Mouse (Mus musculus) right cerebral cortex, postnatal 36 days (tissue): ENCODE data around the gene Ppp4r4.
"Not testable (repeated sequence)": the region's sequence is repeated elsewhere in the genome, so short reads cannot be mapped to it uniquely, and the experiment has no call there.

Experiments used
- DNase-seq, 2 experiments: peaks; one replicate each; pipeline ENCODE4 v3.0.0; 2022; ENCODE audit warnings: low spot score in 2 of 2, mixed read lengths in 1 of 2

Gene Ppp4r4

GRCm38 (mm10) chr12:103634430-103634829 lies 102.3 kb downstream of the Ppp4r4 start:
- DNase-seq = no peak

DNA sequence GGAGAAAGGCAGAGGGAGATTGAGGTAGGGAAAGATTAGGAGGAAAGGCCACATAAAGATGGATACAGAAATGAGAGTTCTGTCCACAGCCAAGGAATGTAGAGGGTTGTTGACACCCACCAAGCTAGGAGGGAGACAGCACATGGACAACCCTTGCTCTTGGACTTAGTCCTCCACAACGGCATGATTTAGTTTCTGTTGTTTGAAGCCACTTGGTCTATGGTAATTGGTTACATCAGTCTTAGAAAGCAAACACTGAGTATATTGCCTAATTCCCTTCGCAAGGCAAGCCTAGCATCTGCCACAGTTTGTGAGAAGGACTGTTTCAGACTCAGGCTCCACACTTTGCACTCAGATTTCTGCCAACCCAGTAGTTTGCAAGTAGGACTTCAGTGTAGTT lies 103.8 kb downstream of the Ppp4r4 start:
- no peak for DNase-seq

DNA sequence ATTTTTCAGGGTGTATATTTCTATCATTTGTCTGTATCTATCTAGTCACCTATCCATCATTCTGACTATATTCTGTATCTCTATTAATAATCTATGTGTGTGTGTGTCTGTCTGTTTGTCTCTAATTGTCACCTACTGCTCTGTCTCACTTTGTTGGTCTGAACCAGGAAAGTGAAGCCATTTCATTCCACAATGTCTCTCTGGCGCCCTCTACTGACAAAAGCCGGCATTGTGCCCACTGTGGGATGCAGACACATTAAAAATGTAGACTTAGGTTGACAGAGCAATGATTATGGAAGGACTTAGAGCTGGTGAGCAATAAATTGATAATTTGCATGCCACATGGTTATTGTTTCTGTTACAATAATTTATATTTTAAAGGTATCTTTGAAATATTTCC lies 111.3 kb downstream of the Ppp4r4 start:
- DNase-seq = peak; percentile 34 to 68

- DNase-seq = no peak
Observed at GRCm38 (mm10) chr12:103643818-103644217, 111.7 kb downstream of the Ppp4r4 start.

DNA sequence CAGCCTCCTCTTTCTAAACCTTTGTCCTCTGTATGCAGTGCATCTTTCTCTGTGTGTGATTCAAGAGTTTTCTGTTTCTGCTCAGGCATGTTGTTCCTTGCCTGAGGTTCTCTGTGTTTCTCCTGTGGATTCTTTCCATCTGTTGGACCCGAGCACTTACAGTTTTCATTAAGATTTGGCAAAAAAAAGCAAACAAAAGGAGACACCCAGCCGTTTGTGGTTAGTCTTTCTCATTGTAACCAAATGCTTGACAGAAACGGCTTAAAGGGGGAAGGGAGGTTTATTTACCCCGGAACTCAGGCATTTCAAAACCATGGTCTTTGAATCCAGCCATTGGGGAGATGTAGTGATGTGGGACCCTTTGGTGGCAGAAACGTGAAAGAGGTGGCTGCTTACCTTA lies 112.5 kb downstream of the Ppp4r4 start:
- DNase-seq = no peak

- no peak for DNase-seq
Observed at GRCm38 (mm10) chr12:103646314-103646713, 114.2 kb downstream of the Ppp4r4 start.

- DNase-seq = no peak
Observed at GRCm38 (mm10) chr12:103653836-103654235, 121.8 kb downstream of the Ppp4r4 start.

DNA sequence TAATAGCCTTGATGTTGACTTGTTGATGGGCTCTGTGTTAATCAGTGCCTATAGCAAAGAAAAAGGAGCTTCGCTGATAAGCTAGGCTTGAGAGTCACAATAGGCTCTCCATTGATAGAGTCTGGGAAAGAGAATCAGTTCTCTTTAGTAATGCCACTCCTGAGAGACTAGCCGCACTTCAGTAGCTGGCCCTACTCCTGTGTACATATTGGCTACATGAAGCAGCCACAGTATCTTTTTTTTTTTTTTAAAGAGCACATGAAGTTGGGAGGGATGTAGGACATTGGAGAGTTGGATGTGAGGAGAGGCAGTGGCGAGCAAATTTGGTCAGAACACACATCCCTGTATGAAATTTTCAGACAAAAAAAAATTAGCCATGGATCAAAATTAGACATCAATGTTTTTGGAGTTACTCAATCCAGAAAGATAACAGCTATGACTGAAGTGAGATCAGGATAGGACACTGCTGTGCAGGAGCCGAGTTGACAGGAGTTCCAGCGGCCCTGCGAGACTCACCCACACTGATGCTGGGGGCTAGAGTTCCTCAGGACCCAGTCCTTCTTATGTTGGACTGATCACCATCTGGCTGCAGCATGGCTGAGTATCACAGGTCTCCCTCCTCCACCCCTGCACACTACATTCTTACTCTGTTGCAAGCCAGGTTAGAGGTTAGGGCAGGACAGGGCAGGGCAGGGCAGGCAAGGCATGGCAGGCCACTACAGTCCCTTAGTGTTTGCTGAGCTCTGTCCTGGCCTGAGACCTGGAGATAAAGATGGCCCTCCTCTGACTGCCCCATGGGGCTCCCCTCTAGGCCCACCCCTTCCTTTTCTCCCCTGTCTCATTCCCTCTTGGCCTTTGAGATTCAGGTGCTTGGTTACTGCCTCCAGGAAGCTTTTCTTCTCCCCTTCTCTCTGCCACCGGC lies 123.3 kb downstream of the Ppp4r4 start:
- no peak for DNase-seq

- no peak for DNase-seq
Observed at GRCm38 (mm10) chr12:103656848-103657626, 125.0 kb downstream of the Ppp4r4 start, which contains the start of gene Serpina6. TSS of gene Serpina6 (minus strand) at chr12:103657212.

DNA sequence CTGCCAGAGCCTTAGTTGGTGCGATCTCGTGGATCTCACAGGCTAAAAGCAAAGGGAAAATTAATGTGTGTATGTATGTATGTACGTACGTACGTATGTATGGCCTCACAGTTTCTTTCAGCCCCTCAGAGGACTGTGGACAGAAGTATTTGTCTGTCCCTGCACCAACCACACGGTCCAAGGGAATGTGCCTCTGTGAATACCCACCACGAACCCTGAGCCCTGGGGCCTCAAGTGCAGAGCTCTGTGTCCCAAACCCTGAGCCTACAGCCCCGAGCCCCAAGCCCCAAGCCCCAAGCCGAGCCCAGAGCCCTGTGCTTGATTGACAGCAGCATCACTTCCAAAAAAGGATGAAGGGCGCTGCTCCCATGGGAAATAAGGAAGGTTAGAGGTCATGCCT lies 125.9 kb downstream of the Ppp4r4 start:
- DNase-seq = no peak

DNA sequence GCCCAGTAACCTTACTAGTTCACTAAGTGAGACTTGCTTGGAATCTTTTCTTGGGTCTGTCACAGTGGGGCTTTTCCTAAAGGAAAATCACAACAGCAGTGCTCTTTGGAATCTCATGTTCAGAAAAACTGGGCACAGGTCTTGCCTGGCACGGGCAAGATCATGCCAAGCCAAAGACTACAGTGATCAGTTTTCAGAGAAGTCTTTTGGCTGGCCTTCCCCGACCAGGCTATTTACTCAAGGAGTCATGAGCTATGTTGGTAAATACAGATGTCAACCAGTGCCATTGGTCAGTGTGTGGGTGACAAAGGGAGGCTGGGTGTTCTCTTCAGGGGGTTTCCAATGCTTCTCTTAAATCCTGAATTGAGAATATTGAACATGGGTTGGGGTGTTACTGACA lies 127.1 kb downstream of the Ppp4r4 start:
- DNase-seq = no peak

DNA sequence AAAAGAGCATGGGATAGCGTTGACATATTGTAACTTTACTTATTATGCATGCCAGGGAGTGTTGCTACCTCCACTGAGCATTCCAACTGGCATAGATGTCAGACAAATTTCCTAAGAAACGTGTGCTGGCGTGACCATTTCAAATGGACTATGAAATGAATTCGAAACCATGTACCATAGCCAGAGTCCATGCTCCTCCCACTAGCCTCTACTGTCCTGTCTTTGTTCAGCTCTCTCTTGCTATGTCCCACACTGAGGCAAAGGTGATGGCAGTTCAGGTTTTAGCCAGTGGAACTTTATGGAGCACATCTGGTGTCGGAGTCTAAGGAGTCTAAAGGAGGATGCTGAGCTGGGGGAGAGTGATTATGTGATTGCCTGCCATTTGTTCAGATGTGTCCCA lies 128.0 kb downstream of the Ppp4r4 start:
- DNase-seq = no peak

GRCm38 (mm10) chr12:103662053-103662452 lies 130.0 kb downstream of the Ppp4r4 start:
- DNase-seq = not testable (repeated sequence)
